Mouse (Mus musculus): ENCODE measurements around the gene Gm9513. TPM values are rescaled to one million over a fixed set of nuclear protein-coding genes. Genes with fewer than 3 reads are reported as not detected.

The Gm9513 gene
- not detected in 2 replicates for polyA plus RNA-seq (2015; fragmentation: Nextera tagmentation; extraction: Ambion mirVana)

DNA sequence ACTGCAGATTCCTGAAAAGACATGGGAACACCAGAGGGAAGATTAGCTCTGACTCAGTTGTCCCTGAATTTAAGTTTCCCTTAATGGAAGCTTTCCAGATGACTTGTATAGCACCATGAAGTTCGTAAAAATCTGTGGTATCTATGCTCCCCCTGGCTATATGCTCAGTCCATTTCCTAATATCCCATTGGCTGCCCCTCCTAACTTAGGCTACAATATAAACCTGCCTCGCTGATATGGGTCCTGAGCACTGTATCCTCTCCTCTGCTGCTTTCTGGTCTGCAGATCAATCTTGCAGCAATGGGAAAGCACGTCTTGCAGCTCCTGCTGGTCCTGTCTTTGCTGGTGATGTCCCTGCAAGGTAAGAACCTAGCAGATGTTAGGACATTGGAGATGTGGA is at the start of gene Gm9513:
TSS of gene Gm9513 (plus strand) at position 301 of the 400 bp plus-strand sequence.
- DNase-seq, result no peak
- Histone ChIP-seq H3K36me3 (replicated peaks; ENCODE audit: insufficient read depth, low read length) (no peaks in the 10 kb centered on the region), H3K4me3 (ENCODE audit: low read depth, low read length) (no peak within 1 kb of the TSS), H3K27ac (ENCODE audit: low read depth) (no peak within 1 kb of the TSS), H3K27me3 (ENCODE audit: insufficient read depth, low read length) (no peaks in the 10 kb centered on the region), H3K4me1 (ENCODE audit: insufficient read depth) (no peaks in the 10 kb centered on the region), H3K9me3 (ENCODE audit: low read length) (no peaks in the 10 kb centered on the region; the same call in 1 of the 2 replicates), H3K4me2 (ENCODE audit: low read depth, low read length) (no peak within 1 kb of the TSS), H3K9ac (replicated peaks) (no peak within 1 kb of the TSS)
- no peak for ATAC-seq
- TF ChIP-seq CTCF (IDR thresholded peaks at IDR 0.05; ENCODE audit: low read depth) (no peak), EP300 (IDR thresholded peaks at IDR 0.05; ENCODE audit: low read depth) (no peak)
- WGBS (ENCODE audit: insufficient replicate concordance), result 47% methylated on average over 3 of the region's 3 CpGs

DNA sequence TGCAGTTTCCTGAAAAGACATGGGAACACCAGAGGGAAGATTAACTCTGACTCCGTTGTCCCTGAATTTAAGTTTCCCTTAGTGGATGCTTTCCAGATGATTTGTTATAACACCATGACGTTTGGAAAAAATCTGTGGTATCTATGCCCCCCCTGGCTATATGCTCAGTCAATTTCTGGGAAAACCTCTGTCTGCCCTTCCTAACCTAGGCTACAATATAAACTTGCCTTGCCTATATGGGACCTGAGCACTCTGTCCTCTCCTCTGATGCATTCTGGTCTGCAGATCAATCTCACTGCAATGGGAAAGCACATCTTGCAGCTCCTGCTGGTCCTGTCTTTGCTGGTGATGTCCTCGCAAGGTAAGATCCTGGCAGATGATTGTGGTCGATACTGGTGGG is 43.9 kb upstream of the Gm9513 start, which contains the start of gene Gm7257:
TSS of gene Gm7257 (plus strand) at position 301 of the 400 bp plus-strand sequence.
- no peaks in the 10 kb centered on the region for H3K36me3 ChIP-seq (replicated peaks; ENCODE audit: insufficient read depth, low read length)
- ATAC-seq, result no peak
- no peak for DNase-seq
- no peak within 1 kb of the TSS for H3K9ac ChIP-seq (replicated peaks)
- TF ChIP-seq CTCF (IDR thresholded peaks at IDR 0.05; ENCODE audit: low read depth), result no peak
- TF ChIP-seq EP300 (IDR thresholded peaks at IDR 0.05; ENCODE audit: low read depth), result no peak
- WGBS (ENCODE audit: insufficient replicate concordance), result 64% methylated on average over 4 of the region's 4 CpGs
- no peak within 1 kb of the TSS for H3K4me3 ChIP-seq (ENCODE audit: low read depth, low read length)
- H3K27ac ChIP-seq (ENCODE audit: low read depth), result no peak within 1 kb of the TSS
- H3K27me3 ChIP-seq (ENCODE audit: insufficient read depth, low read length), result no peaks in the 10 kb centered on the region
- no peaks in the 10 kb centered on the region for H3K9me3 ChIP-seq (ENCODE audit: low read length)
- no peaks in the 10 kb centered on the region for H3K4me1 ChIP-seq (ENCODE audit: insufficient read depth)
- no peak within 1 kb of the TSS for H3K4me2 ChIP-seq (ENCODE audit: low read depth, low read length)

DNA sequence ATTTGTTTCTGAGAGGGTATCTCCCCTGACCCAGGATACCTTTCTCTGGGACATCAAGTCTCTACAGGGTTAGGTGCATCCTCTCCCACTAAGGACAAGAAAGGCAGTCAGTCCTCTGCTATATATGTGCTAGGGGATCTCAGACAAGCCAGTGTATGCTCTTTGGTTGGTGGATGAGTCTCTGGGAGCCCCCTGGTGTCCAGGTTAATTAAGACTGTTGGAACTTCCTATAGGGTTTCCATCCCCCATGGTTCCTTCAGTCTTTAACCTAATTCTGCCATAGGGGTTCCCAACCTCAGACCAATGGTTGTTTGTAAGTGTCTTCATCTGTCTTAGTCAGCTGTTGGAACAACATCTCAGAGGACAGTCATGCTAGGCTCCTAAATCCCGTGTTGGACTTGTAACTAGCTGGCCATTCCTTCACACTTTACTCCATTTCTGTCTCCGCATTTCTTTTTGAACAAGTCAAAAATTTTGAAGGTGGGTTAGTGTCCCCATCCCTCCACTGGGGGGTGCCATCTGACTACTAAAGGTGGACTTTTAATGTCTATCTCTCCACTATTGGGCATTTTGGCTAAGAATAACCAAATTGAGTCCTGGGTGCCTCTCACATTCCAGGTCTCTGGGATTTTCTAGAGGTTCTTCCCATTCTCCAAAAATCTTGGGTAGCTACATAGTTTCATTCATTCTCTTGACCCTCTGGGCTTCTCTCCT is 40.2 kb upstream of the Gm9513 start:
- 43% methylated on average over 2 of the region's 2 CpGs for WGBS (ENCODE audit: insufficient replicate concordance)
- Histone ChIP-seq H3K27me3 (ENCODE audit: insufficient read depth, low read length) (no peaks in the 10 kb centered on the region), H3K9ac (replicated peaks) (no peak overlapping the region), H3K27ac (ENCODE audit: low read depth) (no peak overlapping the region), H3K4me3 (ENCODE audit: low read depth, low read length) (no peak overlapping the region), H3K36me3 (replicated peaks; ENCODE audit: insufficient read depth, low read length) (no peaks in the 10 kb centered on the region), H3K9me3 (ENCODE audit: low read length) (no peaks in the 10 kb centered on the region), H3K4me1 (ENCODE audit: insufficient read depth) (no peaks in the 10 kb centered on the region), H3K4me2 (ENCODE audit: low read depth, low read length) (no peak overlapping the region)
- TF ChIP-seq CTCF (IDR thresholded peaks at IDR 0.05; ENCODE audit: low read depth) (no peak), EP300 (IDR thresholded peaks at IDR 0.05; ENCODE audit: low read depth) (no peak)
- DNase-seq (no peak), ATAC-seq (no peak)

DNA sequence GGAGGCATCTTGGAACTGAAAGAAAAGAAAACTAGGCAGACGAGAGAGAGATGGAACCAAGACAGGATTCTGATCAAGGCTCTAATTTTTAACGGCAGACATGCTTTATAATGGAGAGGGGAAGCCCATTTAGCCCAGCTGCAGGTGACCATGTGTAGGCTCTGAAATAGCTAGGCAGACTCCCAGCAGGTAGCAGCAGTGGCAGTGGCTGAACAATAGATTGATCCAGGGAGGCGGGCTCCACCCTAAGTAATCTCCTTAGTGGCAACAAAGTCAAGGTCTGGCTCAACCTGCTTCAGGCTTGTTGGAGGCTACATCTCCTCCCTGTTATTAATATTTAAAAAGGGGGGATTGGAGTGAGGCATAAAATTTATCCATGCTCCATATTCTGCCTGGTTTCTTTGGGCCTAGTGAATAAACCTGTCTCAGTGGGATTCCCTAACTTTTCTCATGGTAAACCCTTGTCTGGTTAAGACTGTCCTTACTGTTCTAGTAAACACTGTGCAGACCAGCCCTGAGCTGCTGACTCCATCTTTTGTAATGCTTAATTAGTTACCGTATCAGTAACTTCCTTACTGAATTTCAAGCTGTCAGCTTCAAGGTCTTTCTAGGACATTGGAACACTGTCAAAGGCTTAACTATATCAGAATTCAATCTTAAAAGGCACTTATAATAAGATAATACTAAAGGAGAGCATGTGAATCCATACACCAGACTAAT is 19.2 kb downstream of the Gm9513 start:
- no peak for ATAC-seq
- no peak for DNase-seq
- H3K9me3 ChIP-seq (ENCODE audit: low read length), result peaks cover 3% of the 10 kb centered on the region; the same call in 1 of the 2 replicates
- H3K36me3 ChIP-seq (replicated peaks; ENCODE audit: insufficient read depth, low read length), result no peaks in the 10 kb centered on the region
- no peak overlapping the region for H3K9ac ChIP-seq (replicated peaks)
- no peaks in the 10 kb centered on the region for H3K27me3 ChIP-seq (ENCODE audit: insufficient read depth, low read length)
- 76% methylated on average over 4 of the region's 4 CpGs for WGBS (ENCODE audit: insufficient replicate concordance)
- H3K4me3 ChIP-seq (ENCODE audit: low read depth, low read length), result no peak overlapping the region
- no peak overlapping the region for H3K4me2 ChIP-seq (ENCODE audit: low read depth, low read length)
- TF ChIP-seq EP300 (IDR thresholded peaks at IDR 0.05; ENCODE audit: low read depth), result no peak
- no peak for TF ChIP-seq CTCF (IDR thresholded peaks at IDR 0.05; ENCODE audit: low read depth)
- H3K4me1 ChIP-seq (ENCODE audit: insufficient read depth), result no peaks in the 10 kb centered on the region
- no peak overlapping the region for H3K27ac ChIP-seq (ENCODE audit: low read depth)

DNA sequence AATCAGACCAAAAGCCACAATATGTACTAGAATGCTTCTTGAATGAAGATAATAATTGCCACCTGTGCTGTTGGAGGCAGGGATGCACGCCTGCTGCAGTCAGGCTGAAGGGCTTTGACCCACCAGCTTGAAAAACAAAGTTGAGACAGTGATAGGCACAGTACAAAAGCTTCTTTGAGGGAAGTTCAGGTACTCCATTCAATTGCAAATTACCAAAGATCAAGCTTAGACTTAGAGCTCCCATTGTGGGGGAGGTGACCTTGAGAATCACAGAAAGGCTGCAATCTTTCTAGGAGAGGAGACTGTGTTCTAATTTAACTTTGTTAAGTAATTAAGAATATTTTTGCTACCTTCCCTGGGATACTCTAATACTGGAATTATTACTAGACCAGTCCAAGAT is 20.4 kb downstream of the Gm9513 start:
- TF ChIP-seq EP300 (IDR thresholded peaks at IDR 0.05; ENCODE audit: low read depth) (no peak), CTCF (IDR thresholded peaks at IDR 0.05; ENCODE audit: low read depth) (no peak)
- Histone ChIP-seq H3K27me3 (ENCODE audit: insufficient read depth, low read length) (no peaks in the 10 kb centered on the region), H3K4me3 (ENCODE audit: low read depth, low read length) (no peak overlapping the region), H3K27ac (ENCODE audit: low read depth) (no peak overlapping the region), H3K9me3 (ENCODE audit: low read length) (peaks cover 3% of the 10 kb centered on the region; the same call in 1 of the 2 replicates), H3K36me3 (replicated peaks; ENCODE audit: insufficient read depth, low read length) (no peaks in the 10 kb centered on the region), H3K9ac (replicated peaks) (no peak overlapping the region), H3K4me2 (ENCODE audit: low read depth, low read length) (no peak overlapping the region), H3K4me1 (ENCODE audit: insufficient read depth) (no peaks in the 10 kb centered on the region)
- WGBS (ENCODE audit: insufficient replicate concordance), result 48% methylated on average over 1 of the region's 1 CpGs
- DNase-seq, result no peak
- no peak for ATAC-seq

DNA sequence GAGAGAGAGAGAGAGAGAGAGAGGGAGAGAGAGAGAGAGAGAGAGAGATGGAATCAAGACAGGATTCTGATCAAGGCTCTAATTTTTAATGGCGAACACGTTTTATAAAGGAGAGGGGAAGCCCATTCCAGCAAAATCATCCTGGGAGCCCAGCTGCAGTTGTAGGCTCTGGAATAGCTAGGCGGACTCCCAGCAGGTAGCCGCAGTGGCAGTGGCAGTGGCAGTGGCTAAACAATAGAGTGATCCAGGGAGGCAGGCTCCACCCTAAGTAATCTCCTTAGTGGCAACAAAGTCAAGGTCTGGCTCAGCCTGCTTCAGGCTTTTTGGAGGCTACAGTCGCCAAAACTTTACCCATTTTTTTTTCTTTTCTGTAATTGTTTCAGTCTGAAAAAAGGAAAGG is 28.8 kb downstream of the Gm9513 start:
- no peak for ATAC-seq

More for the DNA sequence above, 28.8 kb downstream of the Gm9513 start:
- Histone ChIP-seq H3K27ac (ENCODE audit: low read depth) (no peak overlapping the region), H3K27me3 (ENCODE audit: insufficient read depth, low read length) (no peaks in the 10 kb centered on the region), H3K36me3 (replicated peaks; ENCODE audit: insufficient read depth, low read length) (no peaks in the 10 kb centered on the region), H3K4me2 (ENCODE audit: low read depth, low read length) (no peak overlapping the region), H3K9ac (replicated peaks) (no peak overlapping the region), H3K9me3 (ENCODE audit: low read length) (peaks cover 3% of the 10 kb centered on the region), H3K4me3 (ENCODE audit: low read depth, low read length) (no peak overlapping the region), H3K4me1 (ENCODE audit: insufficient read depth) (no peaks in the 10 kb centered on the region)
- no peak for DNase-seq
- WGBS (ENCODE audit: insufficient replicate concordance), result 74% methylated on average over 5 of the region's 5 CpGs
- TF ChIP-seq CTCF (IDR thresholded peaks at IDR 0.05; ENCODE audit: low read depth), result no peak
- no peak for TF ChIP-seq EP300 (IDR thresholded peaks at IDR 0.05; ENCODE audit: low read depth)

Other genes starting within 250 kb of the Gm9513 start
- gene Gm7257, start 43.8 kb upstream of the Gm9513 start, polyA plus RNA-seq (2015; fragmentation: Nextera tagmentation; extraction: Ambion mirVana), result not detected in 2 replicates
- gene Gm5615, start 66.3 kb downstream of the Gm9513 start, polyA plus RNA-seq (2015; fragmentation: Nextera tagmentation; extraction: Ambion mirVana), result not detected in 2 replicates
- not detected in 2 replicates for gene Gm17689, start 107.0 kb downstream of the Gm9513 start, polyA plus RNA-seq (2015; fragmentation: Nextera tagmentation; extraction: Ambion mirVana)
- gene A630095E13Rik, start 167.7 kb downstream of the Gm9513 start, polyA plus RNA-seq (2015; fragmentation: Nextera tagmentation; extraction: Ambion mirVana), result not detected in 2 replicates
- not detected in 2 replicates for gene Acrv1, start 217.6 kb downstream of the Gm9513 start, polyA plus RNA-seq (2015; fragmentation: Nextera tagmentation; extraction: Ambion mirVana)